Mouse (Mus musculus): Measurements from ENCODE around the gene Sbk3. TPM values are rescaled to one million over a fixed set of nuclear protein-coding genes. Genes with fewer than 3 reads are reported as not detected.

Sbk3 gene
- polyA plus RNA-seq, 1 experiment from 2014 or later = 0.60 TPM

DNA sequence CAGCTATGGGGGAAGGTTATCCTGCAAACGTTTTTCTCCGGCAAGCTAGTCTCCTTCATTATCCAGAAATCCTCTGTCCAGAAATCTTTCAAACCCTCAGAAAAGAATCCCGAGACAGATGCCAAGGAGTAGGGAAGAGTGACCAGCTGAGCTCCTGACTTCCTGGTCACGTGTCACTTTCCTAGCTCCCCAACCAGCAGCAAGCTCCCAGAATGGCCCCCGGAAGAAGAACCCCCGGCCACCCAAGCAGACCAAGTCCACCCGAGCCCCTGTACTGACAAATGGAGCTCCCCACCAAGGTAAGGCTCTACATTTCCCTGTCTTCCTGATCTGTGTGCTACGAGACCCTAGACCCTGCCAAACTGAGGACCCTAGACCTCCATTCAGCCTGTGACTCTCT lies 43.3 kb downstream of the Sbk3 start:
- Histone ChIP-seq H3K4me2 (ENCODE audit: low read length) (no peak overlapping the region), H3K36me3 (ENCODE audit: control insufficient read depth, insufficient read depth, low read length) (no peaks in the 10 kb centered on the region), H3K27ac (ENCODE audit: low read length) (no peak overlapping the region), H3K9ac (ENCODE audit: low read depth, low read length) (no peak overlapping the region), H3K4me1 (ENCODE audit: control insufficient read depth, insufficient read depth, low read length) (peaks cover 23% of the 10 kb centered on the region), H3K27me3 (ENCODE audit: control insufficient read depth, insufficient read depth, low read depth, low read length) (no peaks in the 10 kb centered on the region), H3K4me3 (ENCODE audit: low read depth, low read length) (no peak overlapping the region), H3K9me3 (replicated peaks; ENCODE audit: control insufficient read depth, low read length, poor library complexity, severe bottlenecking) (no peaks in the 10 kb centered on the region)
- no peak for ATAC-seq
- 66% methylated on average over 8 of the region's 8 CpGs for WGBS

DNA sequence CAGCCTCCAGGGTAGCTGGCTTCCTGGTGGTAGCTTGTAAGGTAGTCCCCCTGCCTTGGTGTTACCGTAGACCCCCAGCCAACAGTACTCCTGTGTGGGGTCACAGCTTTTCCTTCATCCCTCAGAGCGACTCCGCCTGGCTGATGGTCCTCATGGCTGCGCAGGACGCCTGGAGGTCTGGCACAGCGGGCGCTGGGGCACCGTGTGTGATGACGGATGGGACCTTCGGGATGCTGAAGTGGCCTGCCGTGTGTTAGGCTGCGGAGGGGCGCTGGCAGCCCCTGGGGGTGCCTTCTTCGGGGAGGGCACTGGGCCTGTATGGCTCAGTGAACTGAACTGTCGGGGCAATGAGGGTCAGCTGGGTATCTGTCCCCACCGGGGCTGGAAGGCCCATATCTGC lies 44.1 kb downstream of the Sbk3 start:
- Histone ChIP-seq H3K4me1 (ENCODE audit: control insufficient read depth, insufficient read depth, low read length) (peaks cover 26% of the 10 kb centered on the region), H3K9ac (ENCODE audit: low read depth, low read length) (no peak overlapping the region), H3K4me2 (ENCODE audit: low read length) (no peak overlapping the region), H3K36me3 (ENCODE audit: control insufficient read depth, insufficient read depth, low read length) (no peaks in the 10 kb centered on the region), H3K4me3 (ENCODE audit: low read depth, low read length) (no peak overlapping the region), H3K9me3 (replicated peaks; ENCODE audit: control insufficient read depth, low read length, poor library complexity, severe bottlenecking) (no peaks in the 10 kb centered on the region), H3K27ac (ENCODE audit: low read length) (no peak overlapping the region), H3K27me3 (ENCODE audit: control insufficient read depth, insufficient read depth, low read depth, low read length) (no peaks in the 10 kb centered on the region)
- WGBS = 81% methylated on average over 16 of the region's 16 CpGs
- ATAC-seq = no peak

- Histone ChIP-seq H3K36me3 (ENCODE audit: control insufficient read depth, insufficient read depth, low read length) (peaks cover 3% of the 10 kb centered on the region; the same call in 1 of the 2 replicates), H3K27ac (ENCODE audit: low read length) (peak within 1 kb of the TSS; percentile 99), H3K9ac (ENCODE audit: low read depth, low read length) (peak within 1 kb of the TSS; percentile 50), H3K4me2 (ENCODE audit: low read length) (peak within 1 kb of the TSS; percentile 92), H3K9me3 (replicated peaks; ENCODE audit: control insufficient read depth, low read length, poor library complexity, severe bottlenecking) (no peaks in the 10 kb centered on the region), H3K27me3 (ENCODE audit: control insufficient read depth, insufficient read depth, low read depth, low read length) (no peaks in the 10 kb centered on the region), H3K4me1 (ENCODE audit: control insufficient read depth, insufficient read depth, low read length) (peaks cover 38% of the 10 kb centered on the region), H3K4me3 (ENCODE audit: low read depth, low read length) (no peak within 1 kb of the TSS)
- WGBS = 0% methylated on average over 5 of the region's 6 CpGs
- no peak for ATAC-seq
Observed at GRCm38 (mm10) chr7:4925441-4926381, 45.3 kb downstream of the Sbk3 start, which contains the start of gene Ssc5d. Gene Ssc5d, plus strand, starts transcription at chr7:4925785.

- H3K4me3 ChIP-seq (ENCODE audit: low read depth, low read length) = no peak overlapping the region
- H3K27me3 ChIP-seq (ENCODE audit: control insufficient read depth, insufficient read depth, low read depth, low read length) = no peaks in the 10 kb centered on the region
- H3K9ac ChIP-seq (ENCODE audit: low read depth, low read length) = no peak overlapping the region
- WGBS = 4% methylated on average over 3 of the region's 4 CpGs
- no peaks in the 10 kb centered on the region for H3K9me3 ChIP-seq (replicated peaks; ENCODE audit: control insufficient read depth, low read length, poor library complexity, severe bottlenecking)
- H3K4me2 ChIP-seq (ENCODE audit: low read length) = peak overlapping the region; percentile 92
- peaks cover 38% of the 10 kb centered on the region for H3K4me1 ChIP-seq (ENCODE audit: control insufficient read depth, insufficient read depth, low read length)
- peak overlapping the region; percentile 99 for H3K27ac ChIP-seq (ENCODE audit: low read length)
- H3K36me3 ChIP-seq (ENCODE audit: control insufficient read depth, insufficient read depth, low read length) = peaks cover 9% of the 10 kb centered on the region
- no peak for ATAC-seq
Observed at GRCm38 (mm10) chr7:4924891-4925301, 46.1 kb downstream of the Sbk3 start.

GRCm38 (mm10) chr7:4924483-4924882 lies 46.5 kb downstream of the Sbk3 start:
- H3K4me2 ChIP-seq (ENCODE audit: low read length) = peak overlapping the region; percentile 92
- peak overlapping the region; percentile 85 for H3K9ac ChIP-seq (ENCODE audit: low read depth, low read length)
- WGBS = 0% methylated on average over 4 of the region's 4 CpGs
- no peaks in the 10 kb centered on the region for H3K27me3 ChIP-seq (ENCODE audit: control insufficient read depth, insufficient read depth, low read depth, low read length)
- H3K27ac ChIP-seq (ENCODE audit: low read length) = peak overlapping the region; percentile 99
- peaks cover 38% of the 10 kb centered on the region for H3K4me1 ChIP-seq (ENCODE audit: control insufficient read depth, insufficient read depth, low read length)
- ATAC-seq = no peak
- peak overlapping the region; percentile 41 for H3K4me3 ChIP-seq (ENCODE audit: low read depth, low read length)
- peaks cover 11% of the 10 kb centered on the region for H3K36me3 ChIP-seq (ENCODE audit: control insufficient read depth, insufficient read depth, low read length)
- no peaks in the 10 kb centered on the region for H3K9me3 ChIP-seq (replicated peaks; ENCODE audit: control insufficient read depth, low read length, poor library complexity, severe bottlenecking)

GRCm38 (mm10) chr7:4923586-4924364 lies 47.2 kb downstream of the Sbk3 start:
- WGBS = 4% methylated on average over 37 of the region's 37 CpGs
- Histone ChIP-seq H3K4me1 (ENCODE audit: control insufficient read depth, insufficient read depth, low read length) (peaks cover 38% of the 10 kb centered on the region), H3K27me3 (ENCODE audit: control insufficient read depth, insufficient read depth, low read depth, low read length) (no peaks in the 10 kb centered on the region), H3K9me3 (replicated peaks; ENCODE audit: control insufficient read depth, low read length, poor library complexity, severe bottlenecking) (no peaks in the 10 kb centered on the region), H3K9ac (ENCODE audit: low read depth, low read length) (peak overlapping the region; percentile 85), H3K36me3 (ENCODE audit: control insufficient read depth, insufficient read depth, low read length) (peaks cover 13% of the 10 kb centered on the region), H3K4me2 (ENCODE audit: low read length) (peak overlapping the region; percentile 92), H3K27ac (ENCODE audit: low read length) (peak overlapping the region; percentile 99), H3K4me3 (ENCODE audit: low read depth, low read length) (peak overlapping the region; percentile 41)
- peak; percentile 6 for ATAC-seq

- 0% methylated on average over 14 of the region's 14 CpGs for WGBS
Observed at GRCm38 (mm10) chr7:4922931-4923565, 47.9 kb downstream of the Sbk3 start.

GRCm38 (mm10) chr7:4922508-4922907 lies 48.5 kb downstream of the Sbk3 start:
- Histone ChIP-seq H3K9ac (ENCODE audit: low read depth, low read length) (peak overlapping the region; percentile 85), H3K27me3 (ENCODE audit: control insufficient read depth, insufficient read depth, low read depth, low read length) (no peaks in the 10 kb centered on the region), H3K9me3 (replicated peaks; ENCODE audit: control insufficient read depth, low read length, poor library complexity, severe bottlenecking) (no peaks in the 10 kb centered on the region), H3K4me1 (ENCODE audit: control insufficient read depth, insufficient read depth, low read length) (peaks cover 38% of the 10 kb centered on the region), H3K4me3 (ENCODE audit: low read depth, low read length) (peak overlapping the region; percentile 41), H3K27ac (ENCODE audit: low read length) (peak overlapping the region; percentile 99), H3K36me3 (ENCODE audit: control insufficient read depth, insufficient read depth, low read length) (peaks cover 14% of the 10 kb centered on the region), H3K4me2 (ENCODE audit: low read length) (peak overlapping the region; percentile 92)
- peak; percentile 86 for ATAC-seq
- WGBS = 0% methylated on average over 14 of the region's 14 CpGs

More at GRCm38 (mm10) chr7:4922931-4923565, 47.9 kb downstream of the Sbk3 start:
- Histone ChIP-seq H3K27ac (ENCODE audit: low read length) (peak overlapping the region; percentile 99), H3K4me2 (ENCODE audit: low read length) (peak overlapping the region; percentile 92), H3K27me3 (ENCODE audit: control insufficient read depth, insufficient read depth, low read depth, low read length) (no peaks in the 10 kb centered on the region), H3K4me3 (ENCODE audit: low read depth, low read length) (peak overlapping the region; percentile 41), H3K36me3 (ENCODE audit: control insufficient read depth, insufficient read depth, low read length) (peaks cover 14% of the 10 kb centered on the region), H3K9ac (ENCODE audit: low read depth, low read length) (peak overlapping the region; percentile 85), H3K4me1 (ENCODE audit: control insufficient read depth, insufficient read depth, low read length) (peaks cover 38% of the 10 kb centered on the region), H3K9me3 (replicated peaks; ENCODE audit: control insufficient read depth, low read length, poor library complexity, severe bottlenecking) (no peaks in the 10 kb centered on the region)
- peak; percentile 67 for ATAC-seq
